Mouse (Mus musculus): ENCODE data around the gene Ficd. TPM values are rescaled to one million over a fixed set of nuclear protein-coding genes. Genes with fewer than 3 reads are reported as not detected.
"Not testable (repeated sequence)": the region's sequence is repeated elsewhere in the genome, so short reads cannot be mapped to it uniquely, and the experiment has no call there.

Gene Ficd
- polyA plus RNA-seq, 1 experiment from 2014 or later = 2.0 TPM

DNA sequence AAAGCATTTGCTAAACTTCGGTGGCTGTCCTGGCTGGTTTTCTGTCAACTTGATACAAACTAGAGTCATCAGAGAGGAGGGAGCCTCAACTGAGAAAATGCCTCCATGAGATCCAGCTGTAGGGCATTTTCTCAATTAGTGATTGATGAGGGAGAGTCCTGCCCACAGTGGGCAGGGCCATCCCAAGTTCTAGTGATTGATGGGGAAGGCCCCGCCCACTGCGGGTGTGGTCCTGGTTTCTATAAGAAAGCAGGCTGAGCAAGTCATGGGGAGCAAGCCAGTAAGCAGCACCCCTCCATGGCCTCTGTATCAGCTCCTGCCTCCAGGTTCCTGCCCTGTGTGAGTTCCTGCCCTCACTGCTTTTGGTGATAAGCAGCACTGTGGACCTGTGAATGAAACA is 48.5 kb downstream of the Ficd start:
- Histone ChIP-seq H3K4me1 (ENCODE audit: control insufficient read depth, insufficient read depth, low read length) (peaks cover 14% of the 10 kb centered on the region), H3K27ac (replicated peaks; ENCODE audit: low read depth, low read length) (peak overlapping the region; percentile 78)
- not testable (repeated sequence) for H3K9me3 ChIP-seq (replicated peaks; ENCODE audit: control insufficient read depth, low read length); H3K4me2 ChIP-seq (ENCODE audit: low read depth, low read length); H3K36me3 ChIP-seq (replicated peaks; ENCODE audit: control insufficient read depth, insufficient read depth, low read depth, low read length); H3K4me3 ChIP-seq (ENCODE audit: low read depth, low read length); H3K9ac ChIP-seq (replicated peaks; ENCODE audit: low read length); ATAC-seq (replicated peaks; ENCODE audit: insufficient number of reproducible peaks, low FRiP score, low TSS enrichment, low read depth); H3K27me3 ChIP-seq (ENCODE audit: control insufficient read depth, insufficient read depth, low read length)
- DNase-seq (ENCODE audit: low spot score) = peak; percentile 66
- 30% methylated on average over 3 of the region's 3 CpGs for WGBS

- Histone ChIP-seq H3K27me3 (ENCODE audit: control insufficient read depth, insufficient read depth, low read length) (no peaks in the 10 kb centered on the region), H3K9ac (replicated peaks; ENCODE audit: low read length) (no peak overlapping the region), H3K4me3 (ENCODE audit: low read depth, low read length) (no peak overlapping the region), H3K27ac (replicated peaks; ENCODE audit: low read depth, low read length) (no peak overlapping the region), H3K36me3 (replicated peaks; ENCODE audit: control insufficient read depth, insufficient read depth, low read depth, low read length) (no peaks in the 10 kb centered on the region), H3K4me1 (ENCODE audit: control insufficient read depth, insufficient read depth, low read length) (peaks cover 14% of the 10 kb centered on the region), H3K9me3 (replicated peaks; ENCODE audit: control insufficient read depth, low read length) (no peaks in the 10 kb centered on the region), H3K4me2 (ENCODE audit: low read depth, low read length) (no peak overlapping the region)
- WGBS = 82% methylated on average over 5 of the region's 5 CpGs
- DNase-seq (ENCODE audit: low spot score) (no peak), ATAC-seq (replicated peaks; ENCODE audit: insufficient number of reproducible peaks, low FRiP score, low TSS enrichment, low read depth) (no peak)
These were observed 51.4 kb downstream of the Ficd start for GRCm38 (mm10) chr5:113786985-113787384.

DNA sequence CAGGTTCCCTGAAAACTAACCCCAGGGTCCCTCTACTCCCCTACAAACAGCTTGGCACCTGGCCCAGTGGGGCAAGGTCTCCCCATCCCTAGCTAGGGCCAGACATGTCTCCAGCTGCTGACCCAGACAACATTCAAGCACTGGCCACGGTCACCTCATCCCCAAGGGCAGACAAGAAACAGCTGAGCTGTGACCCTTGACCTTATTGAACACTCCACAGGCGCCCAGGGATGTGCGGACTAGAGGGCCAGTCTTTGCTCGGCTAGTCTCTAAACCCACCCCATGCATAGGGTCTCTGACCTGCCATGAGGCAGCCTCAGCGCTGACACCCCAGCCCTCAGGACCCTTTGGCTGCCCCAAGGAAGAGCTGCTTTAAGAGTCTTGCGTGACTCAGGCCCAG is 53.0 kb downstream of the Ficd start:
- peak overlapping the region; percentile 37 for H3K27ac ChIP-seq (replicated peaks; ENCODE audit: low read depth, low read length)
- no peaks in the 10 kb centered on the region for H3K9me3 ChIP-seq (replicated peaks; ENCODE audit: control insufficient read depth, low read length)
- no peak overlapping the region for H3K4me3 ChIP-seq (ENCODE audit: low read depth, low read length)
- 21% methylated on average over 6 of the region's 6 CpGs for WGBS
- H3K36me3 ChIP-seq (replicated peaks; ENCODE audit: control insufficient read depth, insufficient read depth, low read depth, low read length) = no peaks in the 10 kb centered on the region; the same call in 1 of the 2 replicates
- ATAC-seq (replicated peaks; ENCODE audit: insufficient number of reproducible peaks, low FRiP score, low TSS enrichment, low read depth) (peak; percentile 42; the same call in 1 of the 2 replicates), DNase-seq (ENCODE audit: low spot score) (no peak)
- H3K4me1 ChIP-seq (ENCODE audit: control insufficient read depth, insufficient read depth, low read length) = peaks cover 7% of the 10 kb centered on the region; the same call in 1 of the 2 replicates
- no peak overlapping the region for H3K4me2 ChIP-seq (ENCODE audit: low read depth, low read length)
- H3K27me3 ChIP-seq (ENCODE audit: control insufficient read depth, insufficient read depth, low read length) = no peaks in the 10 kb centered on the region
- H3K9ac ChIP-seq (replicated peaks; ENCODE audit: low read length) = no peak overlapping the region

DNA sequence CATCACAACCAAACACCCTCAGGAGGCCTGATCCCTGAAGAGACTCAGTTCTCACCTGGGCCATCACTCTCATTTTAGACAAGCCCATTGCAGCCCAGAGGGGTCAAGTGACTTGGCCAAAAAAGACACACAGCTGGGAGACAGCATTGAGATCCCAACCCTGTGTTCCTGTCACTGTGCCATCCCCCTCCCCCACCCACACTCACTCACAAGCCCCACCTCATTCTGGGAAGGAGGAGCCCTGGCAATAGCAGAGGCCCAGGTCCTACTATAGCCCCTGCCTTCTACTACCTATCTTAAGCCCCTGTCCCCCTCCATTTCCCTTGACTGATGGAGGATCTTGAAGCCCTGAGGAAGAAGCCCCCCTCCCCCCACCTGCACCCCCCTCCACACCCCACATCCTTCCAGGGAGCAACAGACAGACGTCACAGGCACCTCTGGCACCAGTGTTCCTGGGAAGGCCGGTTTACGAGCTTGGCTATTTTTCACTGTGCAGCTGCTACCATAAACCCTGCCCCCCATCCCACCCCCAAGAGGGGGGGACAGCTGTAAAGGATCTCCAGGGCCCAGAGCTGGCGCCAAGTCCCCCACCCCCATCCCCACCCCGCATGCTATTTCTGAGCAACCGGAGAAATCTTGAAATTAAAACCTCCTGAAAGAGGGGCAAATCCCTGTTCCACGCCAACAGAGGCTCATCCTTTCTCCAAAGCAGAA is 53.6 kb downstream of the Ficd start:
- Histone ChIP-seq H3K36me3 (replicated peaks; ENCODE audit: control insufficient read depth, insufficient read depth, low read depth, low read length) (no peaks in the 10 kb centered on the region; the same call in none of the 2 replicates), H3K9ac (replicated peaks; ENCODE audit: low read length) (peak overlapping the region; percentile 13; the same call in 1 of the 2 replicates), H3K4me1 (ENCODE audit: control insufficient read depth, insufficient read depth, low read length) (peaks cover 5% of the 10 kb centered on the region; the same call in 1 of the 2 replicates), H3K27ac (replicated peaks; ENCODE audit: low read depth, low read length) (peak overlapping the region; percentile 37), H3K4me3 (ENCODE audit: low read depth, low read length) (no peak overlapping the region), H3K4me2 (ENCODE audit: low read depth, low read length) (no peak overlapping the region), H3K9me3 (replicated peaks; ENCODE audit: control insufficient read depth, low read length) (no peaks in the 10 kb centered on the region), H3K27me3 (ENCODE audit: control insufficient read depth, insufficient read depth, low read length) (no peaks in the 10 kb centered on the region)
- WGBS = 27% methylated on average over 7 of the region's 7 CpGs
- DNase-seq (ENCODE audit: low spot score) = peak; percentile 65
- ATAC-seq (replicated peaks; ENCODE audit: insufficient number of reproducible peaks, low FRiP score, low TSS enrichment, low read depth) = peak; percentile 24; the same call in 1 of the 2 replicates

Other genes with a start within 250 kb of the Ficd start
- gene Wscd2, start 245.5 kb upstream of the Ficd start, polyA plus RNA-seq (2014; fragmentation: Nextera tagmentation; extraction: Ambion mirVana) = 2.2 and 2.7 TPM in 2 replicates
- gene Cmklr1, start 85.4 kb upstream of the Ficd start, polyA plus RNA-seq (2014; fragmentation: Nextera tagmentation; extraction: Ambion mirVana) = 1.6 and 1.7 TPM in 2 replicates
- not detected in 2 replicates for gene 1700069L16Rik, start 11.0 kb upstream of the Ficd start, polyA plus RNA-seq (2014; fragmentation: Nextera tagmentation; extraction: Ambion mirVana)
- 52.4 and 55.4 TPM in 2 replicates for gene Sart3, start 36.7 kb downstream of the Ficd start, polyA plus RNA-seq (2014; fragmentation: Nextera tagmentation; extraction: Ambion mirVana)
- 103 and 113 TPM in 2 replicates for gene Iscu, start 36.9 kb downstream of the Ficd start, polyA plus RNA-seq (2014; fragmentation: Nextera tagmentation; extraction: Ambion mirVana)
- gene Tmem119, start 64.7 kb downstream of the Ficd start, polyA plus RNA-seq (2014; fragmentation: Nextera tagmentation; extraction: Ambion mirVana) = 50.8 and 54.2 TPM in 2 replicates
- gene Selplg, start 96.8 kb downstream of the Ficd start, polyA plus RNA-seq (2014; fragmentation: Nextera tagmentation; extraction: Ambion mirVana) = 1.2 and 2.0 TPM in 2 replicates
- 130 and 135 TPM in 2 replicates for gene Coro1c, start 173.0 kb downstream of the Ficd start, polyA plus RNA-seq (2014; fragmentation: Nextera tagmentation; extraction: Ambion mirVana)